14 mouse cellular contexts compared by ENCODE assay signal in the genomic region with DNA sequence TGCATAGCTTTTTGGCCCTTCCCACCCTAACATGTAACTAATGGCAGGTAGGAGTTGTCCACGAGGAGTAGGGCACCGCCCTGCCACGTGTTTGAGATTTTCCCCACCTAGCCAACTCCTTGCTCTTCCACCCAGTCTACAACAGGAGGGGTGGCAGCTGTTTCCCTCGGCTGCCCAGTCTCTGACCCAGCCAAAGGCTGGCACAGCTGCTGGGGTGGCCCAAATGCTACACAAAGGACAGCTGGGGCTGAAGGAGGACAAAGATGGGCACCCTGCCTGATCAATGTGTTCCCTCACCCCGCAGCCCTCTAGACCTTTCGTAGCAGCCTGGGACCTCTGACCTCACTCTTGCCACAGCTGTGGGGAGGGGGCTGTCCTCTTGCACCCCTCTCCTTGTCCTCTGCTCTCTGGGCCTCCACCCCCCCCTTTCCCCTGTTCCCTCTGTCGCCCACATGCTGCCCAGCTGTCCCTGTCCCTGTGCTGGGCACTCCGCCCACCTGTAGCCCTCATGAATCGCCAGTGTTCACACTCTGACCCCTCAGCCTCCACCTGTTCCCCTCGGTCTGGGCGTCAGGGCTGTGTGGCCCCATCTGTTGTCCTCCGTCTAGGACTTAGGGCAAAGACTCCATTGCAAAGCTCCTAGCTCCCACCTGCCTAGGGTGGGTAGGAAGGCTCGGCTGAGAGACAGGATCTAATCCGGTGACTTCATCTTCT. TPM values are rescaled to one million over a fixed set of nuclear protein-coding genes. Genes with fewer than 3 reads are reported as not detected.
DNase-seq lines count a peak whose midpoint lies in the region; ATAC-seq and TF ChIP-seq lines count a peak whose summit lies in the region.
"Had no signal": no experiment of that assay in that cellular context is flagged by ENCODE, and none has a peak within 500 bp of the region (broad histone marks: within the 10 kb centered on the region; RNA-seq: fewer than 3 reads in every experiment).

No protein-coding gene starts in this region.

- peaks cover 21% of the 10 kb centered on the region for H3K4me1 ChIP-seq in hindbrain, embryonic 10.5 days (replicated peaks)
- no peaks in the 10 kb centered on the region for H3K4me1 ChIP-seq in hindbrain, embryonic 11.5 days (replicated peaks; ENCODE audit: control insufficient read depth, insufficient read depth, low read length)
- peaks cover 8% of the 10 kb centered on the region; the same call in 1 of the 2 replicates for H3K4me1 ChIP-seq in hindbrain, postnatal 0 days (ENCODE audit: insufficient read depth, low read length)

- no peaks in the 10 kb centered on the region for H3K9me3 ChIP-seq in hindbrain, embryonic 10.5 days
- no peaks in the 10 kb centered on the region for H3K9me3 ChIP-seq in hindbrain, embryonic 11.5 days (ENCODE audit: control insufficient read depth, low read length)
- no peaks in the 10 kb centered on the region for H3K9me3 ChIP-seq in hindbrain, postnatal 0 days (ENCODE audit: low read length)
- H3K9me3 ChIP-seq: forebrain, embryonic 12.5 days; heart, embryonic 15.5 days had no signal

- WGBS in hindbrain, embryonic 10.5 days: 72% methylated on average over 14 of the region's 14 CpGs
- 75% methylated on average over 14 of the region's 14 CpGs for WGBS in hindbrain, embryonic 11.5 days
- WGBS in hindbrain, postnatal 0 days: 62% methylated on average over 14 of the region's 14 CpGs

- no peak for TF ChIP-seq CTCF in C2C12 (IDR thresholded peaks at IDR 0.05; ENCODE audit: control insufficient read depth, insufficient read depth, insufficient read length)
- no peak for TF ChIP-seq CTCF in hindbrain, postnatal 0 days (IDR thresholded peaks at IDR 0.05; ENCODE audit: low read depth)

- H3K27me3 ChIP-seq in hindbrain, embryonic 10.5 days (ENCODE audit: insufficient read depth, poor library complexity, severe bottlenecking): peaks cover 37% of the 10 kb centered on the region
- H3K27me3 ChIP-seq in hindbrain, embryonic 11.5 days (ENCODE audit: control insufficient read depth, insufficient read depth, low read length): no peaks in the 10 kb centered on the region
- H3K27me3 ChIP-seq in C2C12 (ENCODE audit: control insufficient read depth, insufficient read depth, insufficient read length): peaks cover 3% of the 10 kb centered on the region
- H3K27me3 ChIP-seq in hindbrain, postnatal 0 days (ENCODE audit: insufficient read depth, low read length): no peaks in the 10 kb centered on the region
- H3K27me3 ChIP-seq: heart, embryonic 15.5 days had no signal

- no peak overlapping the region for H3K4me3 ChIP-seq in hindbrain, embryonic 10.5 days
- H3K4me3 ChIP-seq in hindbrain, embryonic 11.5 days (ENCODE audit: low read depth, low read length): no peak overlapping the region
- H3K4me3 ChIP-seq in C2C12 (ENCODE audit: insufficient read depth, poor library complexity, severe bottlenecking): no peak overlapping the region
- H3K4me3 ChIP-seq in hindbrain, postnatal 0 days (ENCODE audit: low read length): no peak overlapping the region
- H3K4me3 ChIP-seq: heart, embryonic 15.5 days had no signal

- H3K36me3 ChIP-seq in hindbrain, embryonic 10.5 days: no peaks in the 10 kb centered on the region
- no peaks in the 10 kb centered on the region for H3K36me3 ChIP-seq in hindbrain, embryonic 11.5 days (ENCODE audit: control insufficient read depth, insufficient read depth, low read length)
- H3K36me3 ChIP-seq in C2C12 (ENCODE audit: control insufficient read depth, insufficient read depth): no peaks in the 10 kb centered on the region
- H3K36me3 ChIP-seq in hindbrain, postnatal 0 days (ENCODE audit: insufficient read depth, low read length): no peaks in the 10 kb centered on the region
- H3K36me3 ChIP-seq: forebrain, embryonic 12.5 days; heart, embryonic 15.5 days had no signal

- no peak overlapping the region for H3ac ChIP-seq in C2C12 (ENCODE audit: control insufficient read depth, insufficient read length, low read depth)

- H3K9ac ChIP-seq in hindbrain, embryonic 11.5 days (ENCODE audit: low read depth, low read length): no peak overlapping the region
- no peak overlapping the region for H3K9ac ChIP-seq in hindbrain, postnatal 0 days (replicated peaks; ENCODE audit: low read length)
- H3K9ac ChIP-seq: forebrain, embryonic 12.5 days had no signal

- no peak overlapping the region for H3K4me2 ChIP-seq in hindbrain, embryonic 11.5 days (replicated peaks; ENCODE audit: low read depth, low read length)
- no peak overlapping the region for H3K4me2 ChIP-seq in hindbrain, postnatal 0 days (ENCODE audit: low read depth, low read length)

- no peaks in the 10 kb centered on the region for H3K79me2 ChIP-seq in C2C12 (ENCODE audit: control insufficient read depth, insufficient read depth)

- ATAC-seq in hindbrain, embryonic 11.5 days (ENCODE audit: low FRiP score): no peak
- ATAC-seq in hindbrain, postnatal 0 days: peak; percentile 50

- peak overlapping the region; percentile 59; the same call in 1 of the 2 replicates for H3K27ac ChIP-seq in hindbrain, embryonic 10.5 days
- H3K27ac ChIP-seq in hindbrain, embryonic 11.5 days (ENCODE audit: low read depth, low read length): no peak overlapping the region
- H3K27ac ChIP-seq in hindbrain, postnatal 0 days: no peak overlapping the region
- H3K27ac ChIP-seq: forebrain, embryonic 12.5 days; heart, embryonic 15.5 days had no signal

- H3K79me3 ChIP-seq in C2C12 (ENCODE audit: low read depth): no peaks in the 10 kb centered on the region

- DNase-seq in hindbrain, embryonic 10.5 days (ENCODE audit: low spot score): peak; percentile 11
- no peak for DNase-seq in hindbrain, embryonic 11.5 days (ENCODE audit: low spot score)
- DNase-seq in adipocyte (ENCODE audit: low spot score): peak; percentile 38
- DNase-seq in hindbrain, postnatal 0 days (ENCODE audit: low spot score): peak; percentile 18
- no peak for DNase-seq in testis, postnatal 14 days (ENCODE audit: low spot score)
- no peak for DNase-seq in embryo, embryonic 11 days
- no peak for DNase-seq in thymus, postnatal 0 days (ENCODE audit: low spot score)
- DNase-seq: kidney, postnatal 10 days; spleen, adult 18-20 months had no signal

TF ChIP-seq in C2C12, 6 proteins besides CTCF, POLR2A, EP300 and RAD21:
- TF ChIP-seq MYOD1 (IDR thresholded peaks at IDR 0.05; ENCODE audit: control insufficient read depth, insufficient read length, low read depth) (peak; percentile 11), MYOG (IDR thresholded peaks at IDR 0.05; ENCODE audit: control insufficient read depth, extremely low read depth, insufficient read length) (no peak), CEBPB (IDR thresholded peaks at IDR 0.05; ENCODE audit: low read depth) (no peak), MAX (IDR thresholded peaks at IDR 0.05) (no peak), USF1 (IDR thresholded peaks at IDR 0.05; ENCODE audit: low read depth) (no peak), FOSL1 (IDR thresholded peaks at IDR 0.05; ENCODE audit: insufficient read depth, low read length, poor library complexity, severe bottlenecking) (no peak)

RNA-seq across cellular contexts. Expression of a gene that starts 9.9 kb away (rescaled TPM):
- polyA plus RNA-seq in hindbrain, embryonic 10.5 days (2016; fragmentation: Nextera tagmentation; extraction: Ambion mirVana): 0.37 and 0.46 TPM in 2 replicates
- polyA plus RNA-seq in hindbrain, embryonic 11.5 days (2014; fragmentation: Nextera tagmentation; extraction: Ambion mirVana): 0.24 and 0.25 TPM in 2 replicates
- polyA plus RNA-seq in C2C12 (2012; fragmentation: generic; extraction: Trizol): 0.05 TPM
- 51.1 and 54.2 TPM in 2 replicates for total RNA-seq in hindbrain, postnatal 0 days (2014; rRNA removed)
- polyA plus RNA-seq in hindbrain, postnatal 0 days (2015; fragmentation: Nextera tagmentation; extraction: Ambion mirVana): 32.6 and 33.4 TPM in 2 replicates
- 0.14 and 0.21 TPM in 2 replicates for polyA plus RNA-seq in thymus, postnatal 0 days (2015; fragmentation: Nextera tagmentation; extraction: Ambion mirVana)
- total RNA-seq: neutrophil, adult 5-6 weeks had no signal

RNA-seq across cellular contexts. Expression of a gene that starts 44.6 kb away (rescaled TPM):
- polyA plus RNA-seq in hindbrain, embryonic 10.5 days (2016; fragmentation: Nextera tagmentation; extraction: Ambion mirVana): 0.14 and 0.33 TPM in 2 replicates
- polyA plus RNA-seq in hindbrain, embryonic 11.5 days (2014; fragmentation: Nextera tagmentation; extraction: Ambion mirVana): 5.5 and 12.2 TPM in 2 replicates
- 22.0 TPM for polyA plus RNA-seq in C2C12 (2012; fragmentation: generic; extraction: Trizol)
- total RNA-seq in hindbrain, postnatal 0 days (2014; rRNA removed): 0.16 TPM in 1 of 2 replicates, not detected in the other
- polyA plus RNA-seq in hindbrain, postnatal 0 days (2015; fragmentation: Nextera tagmentation; extraction: Ambion mirVana): not detected in 2 replicates
- 3.0 and 3.5 TPM in 2 replicates for polyA plus RNA-seq in thymus, postnatal 0 days (2015; fragmentation: Nextera tagmentation; extraction: Ambion mirVana)
- total RNA-seq: neutrophil, adult 5-6 weeks had no signal

RNA-seq across cellular contexts. Expression of a gene that starts 51.9 kb away (rescaled TPM):
- polyA plus RNA-seq in hindbrain, embryonic 10.5 days (2016; fragmentation: Nextera tagmentation; extraction: Ambion mirVana): 0.21 and 0.39 TPM in 2 replicates
- 1.4 and 3.7 TPM in 2 replicates for polyA plus RNA-seq in hindbrain, embryonic 11.5 days (2014; fragmentation: Nextera tagmentation; extraction: Ambion mirVana)
- 1.4 TPM for polyA plus RNA-seq in C2C12 (2012; fragmentation: generic; extraction: Trizol)
- not detected in 2 replicates for total RNA-seq in hindbrain, postnatal 0 days (2014; rRNA removed)
- 0.08 TPM in 1 of 2 replicates, not detected in the other for polyA plus RNA-seq in hindbrain, postnatal 0 days (2015; fragmentation: Nextera tagmentation; extraction: Ambion mirVana)
- polyA plus RNA-seq in thymus, postnatal 0 days (2015; fragmentation: Nextera tagmentation; extraction: Ambion mirVana): 0.76 and 0.82 TPM in 2 replicates
- total RNA-seq: ES-E14; neutrophil, adult 5-6 weeks had no signal

Comparison
In these comparisons a context has a peak if more than half of its experiments do, and no peak if none do; other contexts are left out.
1. DNase-seq: peak in hindbrain, embryonic 10.5 days (single experiment), adipocyte (single experiment) and hindbrain, postnatal 0 days (single experiment); none in hindbrain, embryonic 11.5 days (single experiment), testis, postnatal 14 days (single experiment), embryo, embryonic 11 days (single experiment) and thymus, postnatal 0 days (single experiment).
2. RNA of a gene that starts 9.9 kb away (polyA plus RNA-seq): 32.6 to 33.4 TPM in hindbrain, postnatal 0 days; 0.37 to 0.46 TPM in hindbrain, embryonic 10.5 days, 0.24 to 0.25 TPM in hindbrain, embryonic 11.5 days, 0.14 to 0.21 TPM in thymus, postnatal 0 days and 0.05 TPM in C2C12 (single experiment); every median in the first group is over 10 times any median in the second.